Mouse (Mus musculus): ENCODE measurements at regions not wholly inside any gene's neighbourhood (a gene's known extent, or its start where the extent isn't known, plus 50 kb on each side); places are given as distances from the start of the nearest gene placed in this dataset.

DNA sequence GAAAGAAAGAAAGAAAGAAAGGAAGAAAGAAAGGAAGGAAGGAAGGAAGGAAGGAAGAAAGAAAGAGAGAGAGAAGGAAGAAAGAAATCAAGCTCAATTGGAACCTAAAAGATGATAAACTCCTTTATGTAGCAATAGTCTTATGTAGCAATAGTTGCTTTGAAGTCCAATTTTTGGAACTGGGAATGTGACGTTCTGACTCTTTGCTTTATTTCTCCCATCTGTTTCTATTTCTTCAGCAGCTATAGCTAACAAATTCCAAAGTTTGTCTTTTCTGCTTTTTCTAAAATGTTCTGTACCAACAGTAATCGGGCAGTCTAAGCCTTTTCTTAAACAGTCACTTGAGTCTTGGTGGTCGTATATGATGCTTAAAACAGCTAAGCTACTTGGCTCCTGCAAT is 287.7 kb downstream of the Lmx1a start:
- TF ChIP-seq CTCF (IDR thresholded peaks at IDR 0.05; ENCODE audit: insufficient read depth, low read depth, low read length) = no peak
- TF ChIP-seq POLR2A (IDR thresholded peaks at IDR 0.05; ENCODE audit: insufficient read depth, low read depth, low read length) = no peak
